Mouse (Mus musculus) spleen, postnatal 14 days (tissue): Measurements from ENCODE around the gene Pth2.

ENCODE experiments used
- DNase-seq, 2 experiments: peaks; one replicate each; pipeline ENCODE4 v3.0.0; 2021 to 2022; ENCODE audit warnings: low spot score in 2 of 2

The Pth2 gene

GRCm38 (mm10) chr7:45196994-45197393 lies 16.2 kb downstream of the Pth2 start:
- DNase-seq, result no peak

GRCm38 (mm10) chr7:45198435-45198834 lies 17.6 kb downstream of the Pth2 start:
- DNase-seq, result peak; percentile 34 to 55

- no peak for DNase-seq
Measured at GRCm38 (mm10) chr7:45198961-45199360, 18.2 kb downstream of the Pth2 start.

- no peak for DNase-seq
Measured at GRCm38 (mm10) chr7:45202654-45203053, 21.9 kb downstream of the Pth2 start.

DNA sequence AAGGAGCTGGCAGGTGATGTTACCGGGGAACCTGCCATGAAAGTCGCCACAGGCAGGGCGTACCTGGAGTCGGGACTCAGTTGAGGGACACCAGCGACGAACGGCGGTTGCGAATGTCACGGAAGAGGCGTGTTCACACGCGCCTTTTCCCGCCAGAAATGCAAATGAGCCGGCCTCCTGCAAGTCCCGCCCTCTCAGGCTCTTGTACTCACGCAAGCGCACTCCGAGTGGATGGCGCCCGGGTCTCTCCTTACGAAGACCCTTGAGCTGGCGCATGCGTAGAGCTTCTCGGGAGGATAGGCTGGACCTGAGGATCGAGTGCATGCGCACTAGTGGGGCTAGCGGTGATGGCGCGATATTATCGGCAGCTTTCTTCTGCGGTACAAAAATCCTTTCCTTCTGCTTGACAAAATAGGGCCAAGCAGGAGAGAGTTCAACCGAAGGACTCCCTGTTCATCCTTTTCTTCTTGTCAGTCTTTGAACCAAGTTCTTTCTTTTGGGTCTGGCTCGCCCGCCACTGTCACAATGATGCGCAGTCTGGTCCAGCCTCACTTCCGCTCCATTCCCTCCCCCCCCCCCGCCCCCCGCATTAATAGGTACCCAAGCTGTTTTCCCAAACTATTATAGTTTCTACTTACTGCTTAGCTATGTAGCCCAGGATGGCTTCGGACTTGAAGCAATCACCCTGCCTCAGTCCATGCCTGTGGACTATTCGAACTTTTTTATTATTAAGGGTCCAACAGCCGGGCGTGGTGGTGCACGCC lies 23.8 kb downstream of the Pth2 start, which contains the start of gene Ccdc155:
Gene Ccdc155 (minus strand): TSS at position 513 of the 764 bp plus-strand sequence.
- peak; percentile 68 to 75 for DNase-seq

DNA sequence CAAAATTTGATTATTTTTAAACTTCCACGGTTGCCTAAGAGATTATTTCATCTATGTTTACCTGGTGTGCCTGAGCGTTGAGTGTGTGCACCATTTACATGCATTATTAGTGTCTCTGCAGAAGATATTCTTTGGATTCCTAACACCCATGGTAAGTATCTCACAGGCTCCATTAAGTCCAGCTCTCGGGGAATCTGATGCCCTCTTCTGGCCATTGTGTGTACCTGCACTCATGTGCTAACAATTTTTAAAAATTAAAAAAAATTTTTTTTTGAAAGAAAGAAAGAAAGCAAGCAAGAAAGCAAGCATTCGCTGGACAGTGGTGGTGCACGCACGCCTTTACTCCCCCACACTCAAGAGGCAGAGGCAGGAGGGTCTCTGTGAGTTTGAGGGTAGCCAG lies 27.5 kb downstream of the Pth2 start:
- no peak for DNase-seq

- no peak for DNase-seq
Measured at GRCm38 (mm10) chr7:45211070-45211469, 30.3 kb downstream of the Pth2 start.

DNA sequence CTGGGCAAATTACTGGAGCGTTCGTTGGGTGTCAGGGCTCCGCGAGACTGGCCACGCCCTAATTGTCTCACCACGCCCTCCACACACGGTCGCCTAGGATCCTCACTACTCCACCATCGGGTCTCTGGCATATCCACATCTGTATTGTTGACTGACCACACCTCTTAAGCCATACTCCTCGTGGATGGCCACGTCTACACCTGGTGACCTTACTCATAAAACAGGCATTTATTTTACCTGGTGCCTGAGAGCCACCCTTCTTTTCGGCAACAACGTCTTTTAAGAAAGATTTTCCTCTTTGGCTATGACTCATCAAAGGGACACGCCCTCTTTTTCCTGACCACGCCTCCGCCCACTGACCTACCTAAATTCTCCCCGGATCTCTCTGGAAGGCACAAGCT lies 31.1 kb downstream of the Pth2 start, which contains the start of gene Dkkl1:
Gene Dkkl1 (minus strand): TSS at position 297 of the 401 bp plus-strand sequence.
- DNase-seq, result no peak

DNA sequence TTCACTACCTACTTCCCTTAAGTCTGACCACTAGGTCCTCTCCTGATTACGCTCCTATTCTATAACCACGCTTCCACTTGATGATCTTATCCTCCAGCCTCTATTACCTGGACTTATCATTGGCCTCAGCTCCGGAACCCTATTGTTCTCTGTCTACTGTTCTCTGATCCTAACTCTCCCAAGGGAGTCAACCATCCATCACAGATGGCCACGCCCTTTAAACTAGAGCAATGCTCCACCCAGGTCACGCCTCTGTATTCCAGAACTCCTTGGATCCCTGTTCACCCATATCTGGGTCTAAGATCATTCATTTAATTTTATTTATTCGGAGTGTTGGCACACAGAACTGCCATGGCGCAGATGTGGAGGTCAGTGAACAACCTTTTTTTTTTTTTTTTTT lies 31.6 kb downstream of the Pth2 start:
- DNase-seq, result no peak

- no peak for DNase-seq
Measured at GRCm38 (mm10) chr7:45213708-45214107, 32.9 kb downstream of the Pth2 start.

DNA sequence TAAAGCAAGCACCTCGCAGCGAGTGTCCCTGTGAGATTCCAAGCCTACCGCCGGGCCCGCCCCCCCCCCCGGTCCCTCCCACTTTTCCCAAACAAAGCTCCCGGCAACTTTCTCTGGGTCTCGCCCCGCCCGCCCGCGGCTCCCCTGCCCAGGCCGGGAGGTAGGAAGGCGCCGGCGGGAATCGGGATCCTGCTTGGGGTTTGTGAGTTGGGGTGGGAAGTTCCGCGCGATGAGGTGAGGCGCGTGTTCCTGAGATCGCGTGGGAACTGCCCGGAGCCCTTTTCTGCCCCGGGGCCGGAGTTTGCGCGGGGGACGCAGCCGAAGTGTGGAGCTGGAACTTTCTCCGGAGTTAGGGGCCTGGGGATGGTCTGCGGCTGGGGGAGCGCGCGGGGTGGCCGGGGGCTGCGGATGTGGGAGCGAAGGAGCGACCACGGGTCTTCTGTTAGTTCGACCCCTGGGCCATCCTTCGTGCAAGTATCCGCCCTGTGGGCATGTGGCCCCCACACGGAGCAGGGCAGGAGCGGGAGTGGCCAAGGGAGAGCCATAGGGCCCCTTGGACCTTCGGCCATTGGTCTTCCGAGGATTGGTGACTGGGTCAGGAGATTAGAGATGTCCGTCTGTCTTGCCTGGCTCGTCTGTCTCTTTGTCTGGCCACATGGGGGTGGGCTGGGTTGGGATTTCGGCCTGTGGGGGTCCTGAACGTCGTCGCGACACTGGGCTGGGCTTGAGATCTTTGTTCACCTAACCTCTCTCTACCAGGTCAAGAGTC lies 35.1 kb downstream of the Pth2 start, which contains the start of gene Tead2:
Gene Tead2 (plus strand): TSS at position 81 of the 769 bp plus-strand sequence.
- no peak for DNase-seq

GRCm38 (mm10) chr7:45216442-45217183 lies 35.8 kb downstream of the Pth2 start:
- DNase-seq, result no peak

- DNase-seq, result no peak
Measured at GRCm38 (mm10) chr7:45221680-45222079, 40.9 kb downstream of the Pth2 start.

DNA sequence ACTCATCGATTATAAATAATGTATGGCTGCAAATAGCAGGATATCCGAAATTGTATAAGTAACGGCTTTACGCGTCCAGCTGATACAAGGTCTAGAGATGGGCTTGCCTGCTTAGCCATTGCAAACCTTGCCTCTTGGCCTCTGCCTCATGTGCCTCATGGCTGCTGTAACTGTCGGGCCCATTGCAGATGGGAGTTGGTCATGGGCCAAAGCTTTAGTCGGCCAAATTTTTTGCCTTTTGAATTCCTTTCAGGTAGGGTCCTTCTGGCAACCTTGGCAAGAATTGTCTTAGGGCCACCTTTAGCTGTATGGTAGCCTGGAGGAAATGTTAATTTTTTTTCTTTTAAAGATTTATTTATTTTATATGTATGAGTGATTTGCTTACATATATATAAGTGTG lies 44.0 kb downstream of the Pth2 start:
- DNase-seq, result no peak

GRCm38 (mm10) chr7:45226421-45226820 lies 45.6 kb downstream of the Pth2 start:
- peak in 1 of 2 experiments; percentile 3 for DNase-seq

GRCm38 (mm10) chr7:45228548-45228947 lies 47.8 kb downstream of the Pth2 start:
- peak in 1 of 2 experiments; percentile 7 for DNase-seq

- DNase-seq, result no peak
Measured at GRCm38 (mm10) chr7:45229046-45229445, 48.3 kb downstream of the Pth2 start.

- DNase-seq, result peak; percentile 12 to 53
Measured at GRCm38 (mm10) chr7:45229459-45230203, 48.8 kb downstream of the Pth2 start.

DNA sequence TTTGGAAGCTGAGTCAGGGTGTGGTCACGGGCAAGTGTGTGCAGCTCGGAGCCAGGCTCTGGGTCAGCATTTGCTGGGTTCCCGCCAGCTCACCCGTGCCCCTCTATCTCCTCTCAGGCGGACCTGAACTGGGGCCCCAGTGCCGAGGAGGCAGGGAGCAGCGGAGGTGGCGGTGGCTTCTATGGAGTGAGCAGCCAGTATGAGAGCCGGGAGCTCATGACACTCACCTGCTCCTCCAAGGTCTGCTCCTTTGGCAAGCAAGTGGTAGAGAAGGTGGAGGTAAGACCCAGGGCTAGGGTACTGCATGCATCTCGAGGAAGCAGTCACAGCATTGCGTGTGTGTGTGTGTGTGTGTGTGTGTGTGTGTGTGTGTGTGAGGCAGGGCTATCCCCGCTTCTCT lies 50.4 kb downstream of the Pth2 start:
- DNase-seq, result peak in 1 of 2 experiments; percentile 6
